Mouse (Mus musculus) midbrain, embryonic 15.5 days (tissue): Measurements from ENCODE around the gene Upb1. TPM values are rescaled to one million over a fixed set of nuclear protein-coding genes. Genes with fewer than 3 reads are reported as not detected.

Experiments used
- ATAC-seq: fragments of 200-750 bp; cut with Nextera tagmentation; replicated peaks from 2 replicates; pipeline ENCODE4 v1.8.0; 2017; ENCODE audit warnings: moderate TSS enrichment
- H3K27ac ChIP-seq: fragments of 300-500 bp; sonication (generic); 2 replicates; pipeline ENCODE4 v1.5.1; 2015; ENCODE audit warnings: mild to moderate bottlenecking, inconsistent platforms
- H3K27me3 ChIP-seq: fragments of 300-500 bp; sonication (generic); replicated peaks from 2 replicates; pipeline ENCODE4 v1.6.1; 2015; ENCODE audit warnings: inconsistent platforms
- H3K36me3 ChIP-seq: fragments of 300-500 bp; sonication (generic); replicated peaks from 2 replicates; pipeline ENCODE4 v1.6.1; 2015; ENCODE audit warnings: inconsistent platforms
- H3K4me1 ChIP-seq: fragments of 300-500 bp; sonication (generic); 2 replicates; pipeline ENCODE4 v1.6.1; 2015; ENCODE audit warnings: inconsistent platforms
- H3K4me2 ChIP-seq: fragments of 300-500 bp; sonication (generic); 2 replicates; pipeline ENCODE4 v1.6.1; 2015; ENCODE audit warnings: inconsistent platforms, mild to moderate bottlenecking, moderate library complexity
- H3K4me3 ChIP-seq: fragments of 300-500 bp; sonication (generic); 2 replicates; pipeline ENCODE4 v1.5.1; 2015; ENCODE audit warnings: mild to moderate bottlenecking, inconsistent platforms
- H3K9ac ChIP-seq: fragments of 300-500 bp; sonication (generic); 2 replicates; pipeline ENCODE4 v1.6.1; 2015; ENCODE audit warnings: mild to moderate bottlenecking, inconsistent platforms
- H3K9me3 ChIP-seq: fragments of 300-500 bp; sonication (generic); 2 replicates; pipeline ENCODE4 v1.6.1; 2016; ENCODE audit warnings: inconsistent platforms
- WGBS: fragments of 180-500 bp; shearing (Covaris S2); methylation state at CpG from one replicate; pipeline ENCODE4 v1.1.7; 2015; ENCODE audit warnings: mixed read lengths; 5-methylcytosine and 5-hydroxymethylcytosine counted together
- polyA plus RNA-seq: library from polyadenylated mRNA; unstranded; fragments of >200 nt; fragmentation: Nextera tagmentation; extraction: Ambion mirVana; gene quantifications from 2 replicates; pipeline ENCODE4 v1.2.1, GENCODE M21; 2015

Upb1 gene
- polyA plus RNA-seq, 1 experiment from 2014 or later = 0.28 TPM

- Histone ChIP-seq H3K36me3 (no peaks in the 10 kb centered on the region), H3K4me2 (no peak overlapping the region), H3K4me3 (no peak overlapping the region), H3K27me3 (no peaks in the 10 kb centered on the region), H3K9me3 (no peaks in the 10 kb centered on the region), H3K27ac (no peak overlapping the region), H3K9ac (no peak overlapping the region), H3K4me1 (no peaks in the 10 kb centered on the region)
- 88% methylated on average over 7 of the region's 7 CpGs for WGBS
- no peak for ATAC-seq
Observed at GRCm38 (mm10) chr10:75429522-75430146, 28.7 kb downstream of the Upb1 start.

- WGBS = 90% methylated on average over 5 of the region's 5 CpGs
- H3K36me3 ChIP-seq = no peaks in the 10 kb centered on the region
- no peak overlapping the region for H3K27ac ChIP-seq
- no peaks in the 10 kb centered on the region for H3K27me3 ChIP-seq
- no peak for ATAC-seq
- no peaks in the 10 kb centered on the region for H3K4me1 ChIP-seq
- no peaks in the 10 kb centered on the region for H3K9me3 ChIP-seq
- H3K9ac ChIP-seq = no peak overlapping the region
- H3K4me3 ChIP-seq = no peak overlapping the region
- H3K4me2 ChIP-seq = no peak overlapping the region
Observed at GRCm38 (mm10) chr10:75430147-75430537, 29.2 kb downstream of the Upb1 start.

- 93% methylated on average over 6 of the region's 6 CpGs for whole genome bisulfite sequencing
- Histone ChIP-seq H3K27ac (no peak overlapping the region), H3K27me3 (no peaks in the 10 kb centered on the region), H3K9ac (no peak overlapping the region), H3K4me1 (no peaks in the 10 kb centered on the region), H3K9me3 (no peaks in the 10 kb centered on the region), H3K4me2 (no peak overlapping the region), H3K4me3 (no peak overlapping the region), H3K36me3 (no peaks in the 10 kb centered on the region)
- ATAC-seq = no peak
Observed at GRCm38 (mm10) chr10:75430633-75431032, 29.7 kb downstream of the Upb1 start.

GRCm38 (mm10) chr10:75436604-75437217 lies 35.8 kb downstream of the Upb1 start:
- H3K9ac ChIP-seq = no peak overlapping the region
- H3K4me2 ChIP-seq = no peak overlapping the region
- no peaks in the 10 kb centered on the region for H3K27me3 ChIP-seq
- no peaks in the 10 kb centered on the region for H3K9me3 ChIP-seq
- peak; percentile 70 for ATAC-seq
- no peak overlapping the region for H3K4me3 ChIP-seq
- H3K36me3 ChIP-seq = no peaks in the 10 kb centered on the region
- no peak overlapping the region for H3K27ac ChIP-seq
- 24% methylated on average over 3 of the region's 3 CpGs for WGBS
- 0 out of 2 replicates have a peak, but pooled peaks cover 6% of the 10 kb centered on the region for H3K4me1 ChIP-seq

- 93% methylated on average over 1 of the region's 1 CpGs for whole genome bisulfite sequencing
- Histone ChIP-seq H3K4me3 (no peak overlapping the region), H3K9ac (no peak overlapping the region), H3K27ac (no peak overlapping the region), H3K36me3 (no peaks in the 10 kb centered on the region), H3K9me3 (no peaks in the 10 kb centered on the region), H3K4me1 (0 out of 2 replicates have a peak, but pooled peaks cover 6% of the 10 kb centered on the region), H3K27me3 (no peaks in the 10 kb centered on the region), H3K4me2 (no peak overlapping the region)
- 0 out of 2 replicates have a peak, but pooled peaks have one; percentile 9 for ATAC-seq
Observed at GRCm38 (mm10) chr10:75437284-75437683, 36.4 kb downstream of the Upb1 start.

- no peaks in the 10 kb centered on the region for H3K9me3 ChIP-seq
- H3K27me3 ChIP-seq = no peaks in the 10 kb centered on the region
- no peak overlapping the region for H3K4me2 ChIP-seq
- H3K27ac ChIP-seq = no peak overlapping the region
- H3K36me3 ChIP-seq = no peaks in the 10 kb centered on the region
- WGBS = 66% methylated on average over 13 of the region's 13 CpGs
- 0 out of 2 replicates have a peak, but pooled peaks cover 6% of the 10 kb centered on the region for H3K4me1 ChIP-seq
- peak; percentile 42; the same call in 1 of the 2 replicates for ATAC-seq
- no peak overlapping the region for H3K4me3 ChIP-seq
- no peak overlapping the region for H3K9ac ChIP-seq
Observed at GRCm38 (mm10) chr10:75438132-75438810, 37.4 kb downstream of the Upb1 start.

- Histone ChIP-seq H3K9ac (no peak overlapping the region), H3K36me3 (no peaks in the 10 kb centered on the region), H3K27ac (no peak overlapping the region), H3K9me3 (no peaks in the 10 kb centered on the region), H3K4me3 (no peak overlapping the region), H3K4me1 (peaks cover 9% of the 10 kb centered on the region), H3K4me2 (no peak overlapping the region), H3K27me3 (no peaks in the 10 kb centered on the region)
- 45% methylated on average over 7 of the region's 7 CpGs for whole genome bisulfite sequencing
- peak; percentile 34; the same call in 1 of the 2 replicates for ATAC-seq
Observed at GRCm38 (mm10) chr10:75439211-75439811, 38.4 kb downstream of the Upb1 start.

GRCm38 (mm10) chr10:75440756-75441155 lies 39.8 kb downstream of the Upb1 start:
- no peak overlapping the region for H3K27ac ChIP-seq
- H3K4me1 ChIP-seq = peaks cover 15% of the 10 kb centered on the region
- 96% methylated on average over 3 of the region's 3 CpGs for WGBS
- no peak overlapping the region for H3K9ac ChIP-seq
- ATAC-seq = no peak
- H3K4me2 ChIP-seq = no peak overlapping the region
- no peaks in the 10 kb centered on the region for H3K9me3 ChIP-seq
- no peaks in the 10 kb centered on the region for H3K27me3 ChIP-seq
- no peak overlapping the region for H3K4me3 ChIP-seq
- H3K36me3 ChIP-seq = no peaks in the 10 kb centered on the region

GRCm38 (mm10) chr10:75441800-75442199 lies 40.9 kb downstream of the Upb1 start:
- H3K9ac ChIP-seq = no peak overlapping the region
- no peak for ATAC-seq
- H3K9me3 ChIP-seq = no peaks in the 10 kb centered on the region
- 84% methylated on average over 4 of the region's 4 CpGs for WGBS
- no peaks in the 10 kb centered on the region for H3K36me3 ChIP-seq
- peaks cover 15% of the 10 kb centered on the region for H3K4me1 ChIP-seq
- no peak overlapping the region for H3K4me3 ChIP-seq
- no peak overlapping the region for H3K4me2 ChIP-seq
- no peaks in the 10 kb centered on the region for H3K27me3 ChIP-seq
- H3K27ac ChIP-seq = no peak overlapping the region

- Histone ChIP-seq H3K27me3 (no peaks in the 10 kb centered on the region), H3K4me2 (no peak overlapping the region), H3K9me3 (no peaks in the 10 kb centered on the region), H3K9ac (no peak overlapping the region), H3K4me3 (no peak overlapping the region), H3K4me1 (peaks cover 13% of the 10 kb centered on the region), H3K27ac (no peak overlapping the region), H3K36me3 (no peaks in the 10 kb centered on the region)
- WGBS = 81% methylated on average over 4 of the region's 4 CpGs
- no peak for ATAC-seq
Observed at GRCm38 (mm10) chr10:75443017-75443416, 42.1 kb downstream of the Upb1 start.

GRCm38 (mm10) chr10:75444111-75444826 lies 43.4 kb downstream of the Upb1 start:
- WGBS = 68% methylated on average over 19 of the region's 19 CpGs
- Histone ChIP-seq H3K4me1 (peaks cover 9% of the 10 kb centered on the region), H3K27me3 (no peaks in the 10 kb centered on the region), H3K4me3 (no peak overlapping the region), H3K9me3 (no peaks in the 10 kb centered on the region), H3K36me3 (no peaks in the 10 kb centered on the region), H3K27ac (peak overlapping the region; percentile 52; the same call in 1 of the 2 replicates), H3K4me2 (no peak overlapping the region), H3K9ac (no peak overlapping the region)
- ATAC-seq = peak; percentile 84

GRCm38 (mm10) chr10:75445030-75445429 lies 44.1 kb downstream of the Upb1 start:
- Histone ChIP-seq H3K27ac (no peak overlapping the region), H3K27me3 (no peaks in the 10 kb centered on the region), H3K4me3 (no peak overlapping the region), H3K9ac (no peak overlapping the region), H3K9me3 (no peaks in the 10 kb centered on the region), H3K4me1 (peaks cover 9% of the 10 kb centered on the region), H3K4me2 (no peak overlapping the region), H3K36me3 (no peaks in the 10 kb centered on the region)
- ATAC-seq = no peak
- WGBS = 46% methylated on average over 8 of the region's 8 CpGs
